Mouse (Mus musculus): Measurements from ENCODE around the gene Sh3bp1. TPM values are rescaled to one million over a fixed set of nuclear protein-coding genes. Genes with fewer than 3 reads are reported as not detected.
A peak's percentile ranks its signal among the peaks of the same experiment; 100 is the strongest.

Gene Sh3bp1
- polyA plus RNA-seq, 1 experiment: 39.5 TPM

DNA sequence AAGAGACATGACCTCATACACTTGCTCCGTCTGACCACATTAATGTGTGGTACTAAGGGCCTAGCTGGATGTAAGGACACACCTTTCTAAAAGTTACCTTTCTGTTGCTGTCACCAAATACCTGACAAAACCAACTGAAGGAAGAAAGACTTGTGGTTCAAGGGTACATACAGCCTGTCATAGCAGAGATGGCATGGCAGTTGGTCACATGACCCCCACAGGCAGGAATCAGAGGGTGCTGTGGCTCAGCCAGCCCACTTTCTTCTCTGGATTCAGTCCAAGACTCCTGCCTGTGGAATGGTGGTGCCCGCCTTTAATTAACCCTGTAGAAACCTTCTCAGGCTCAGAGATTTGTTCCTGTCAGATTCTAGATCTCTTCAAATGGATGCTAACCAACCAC is 36.4 kb upstream of the Sh3bp1 start:
- Histone ChIP-seq H3K4me3 (ENCODE audit: insufficient read depth, low read length) (no peak overlapping the region), H3K27ac (ENCODE audit: insufficient read depth, low read length) (no peak overlapping the region), H3K4me1 (ENCODE audit: control insufficient read depth, insufficient read depth, low read length) (no peaks in the 10 kb centered on the region)
- TF ChIP-seq CTCF (IDR thresholded peaks at IDR 0.05; ENCODE audit: extremely low read depth, insufficient read depth, low read length): no peak
- TF ChIP-seq POLR2A (IDR thresholded peaks at IDR 0.05; ENCODE audit: extremely low read depth, insufficient read depth, low read length): no peak

DNA sequence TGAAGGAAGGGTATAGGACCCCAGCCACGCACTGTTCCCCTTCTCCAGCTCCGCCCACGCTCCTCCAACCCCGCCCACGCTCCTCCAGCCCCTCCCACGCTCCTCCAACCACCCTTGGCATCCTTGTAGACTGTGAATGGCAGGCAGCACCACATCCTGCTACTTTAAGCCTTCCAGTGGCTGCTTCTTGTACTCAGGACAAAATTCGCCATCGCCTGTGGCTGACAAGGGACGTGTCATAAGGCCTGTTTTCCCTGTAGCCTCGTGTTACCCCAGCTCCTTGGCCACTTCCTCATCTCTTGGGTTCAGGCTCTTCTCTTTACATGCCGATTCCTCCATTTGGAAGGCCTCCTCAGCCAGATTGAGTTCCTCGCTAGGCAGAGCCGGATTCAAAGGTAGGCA is 35.7 kb upstream of the Sh3bp1 start:
- no peaks in the 10 kb centered on the region for H3K4me1 ChIP-seq (ENCODE audit: control insufficient read depth, insufficient read depth, low read length)
- no peak overlapping the region for H3K27ac ChIP-seq (ENCODE audit: insufficient read depth, low read length)
- TF ChIP-seq CTCF (IDR thresholded peaks at IDR 0.05; ENCODE audit: extremely low read depth, insufficient read depth, low read length): no peak
- no peak for TF ChIP-seq POLR2A (IDR thresholded peaks at IDR 0.05; ENCODE audit: extremely low read depth, insufficient read depth, low read length)
- no peak overlapping the region for H3K4me3 ChIP-seq (ENCODE audit: insufficient read depth, low read length)

DNA sequence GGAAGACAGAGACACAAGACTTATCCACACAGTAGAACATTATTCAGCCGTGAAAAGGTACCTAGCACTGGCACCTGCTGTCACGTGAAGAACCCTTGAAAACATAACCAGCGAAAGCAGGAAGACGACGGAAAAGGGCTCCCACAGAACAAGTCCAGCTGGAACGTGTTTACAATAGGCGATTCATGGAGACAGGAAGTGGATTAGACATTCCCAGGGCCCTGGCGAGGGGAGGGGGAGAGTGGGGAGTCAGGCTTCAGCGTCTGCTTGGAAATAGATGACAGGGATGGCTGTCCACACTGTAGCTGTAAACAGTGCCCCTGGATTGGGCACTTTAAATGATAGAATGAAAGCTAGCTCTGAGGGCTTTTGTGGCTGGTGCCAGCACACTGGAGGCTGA is 31.2 kb upstream of the Sh3bp1 start:
- no peak for TF ChIP-seq POLR2A (IDR thresholded peaks at IDR 0.05; ENCODE audit: extremely low read depth, insufficient read depth, low read length)
- no peak for TF ChIP-seq CTCF (IDR thresholded peaks at IDR 0.05; ENCODE audit: extremely low read depth, insufficient read depth, low read length)
- H3K4me1 ChIP-seq (ENCODE audit: control insufficient read depth, insufficient read depth, low read length): 0 out of 2 replicates have a peak, but pooled peaks cover 1% of the 10 kb centered on the region
- peak overlapping the region; percentile 24; the same call in 1 of the 2 replicates for H3K27ac ChIP-seq (ENCODE audit: insufficient read depth, low read length)
- H3K4me3 ChIP-seq (ENCODE audit: insufficient read depth, low read length): no peak overlapping the region

DNA sequence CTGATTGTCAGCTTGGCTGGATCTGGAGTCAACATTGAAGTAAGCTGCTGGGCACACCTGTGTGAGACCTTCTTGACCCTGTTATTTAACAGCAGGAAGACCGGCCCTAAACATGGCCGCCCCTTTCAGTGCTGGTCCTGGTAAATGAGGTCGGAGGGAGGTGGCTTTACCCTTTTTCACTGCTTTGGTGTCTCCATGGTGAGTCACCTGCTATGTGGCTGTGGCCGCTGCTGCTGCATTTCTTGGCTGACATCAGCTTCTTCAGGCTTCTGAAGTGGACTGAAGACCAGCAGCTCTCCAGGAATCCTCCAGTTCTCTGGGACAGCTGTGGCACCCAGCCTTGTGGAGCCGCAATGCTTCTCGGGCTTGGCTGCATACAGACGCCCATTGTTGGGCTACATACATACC is 30.7 kb upstream of the Sh3bp1 start:
- peak overlapping the region; percentile 24; the same call in 1 of the 2 replicates for H3K27ac ChIP-seq (ENCODE audit: insufficient read depth, low read length)
- TF ChIP-seq CTCF (IDR thresholded peaks at IDR 0.05; ENCODE audit: extremely low read depth, insufficient read depth, low read length) (no peak), POLR2A (IDR thresholded peaks at IDR 0.05; ENCODE audit: extremely low read depth, insufficient read depth, low read length) (no peak)
- H3K4me3 ChIP-seq (ENCODE audit: insufficient read depth, low read length): no peak overlapping the region

DNA sequence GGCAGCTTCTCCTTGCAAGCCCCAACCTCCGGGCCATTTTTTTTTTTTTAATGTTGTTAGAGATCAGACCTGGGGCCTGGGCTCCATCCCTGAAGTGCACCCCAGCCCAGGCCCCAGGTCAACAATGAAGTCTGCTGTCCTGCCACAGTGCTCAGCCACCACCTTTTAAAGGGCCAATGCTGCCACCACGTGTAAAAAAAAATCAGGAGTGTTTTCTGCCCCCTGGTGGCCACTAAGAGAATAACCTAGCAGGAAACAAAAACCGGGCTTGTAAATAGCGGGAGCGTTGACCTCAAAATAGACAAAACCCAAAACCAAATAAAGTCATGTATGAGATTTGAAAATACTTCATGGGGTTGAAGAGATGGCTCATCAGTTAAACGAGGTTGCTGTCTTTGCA is 29.8 kb upstream of the Sh3bp1 start:
- Histone ChIP-seq H3K27ac (ENCODE audit: insufficient read depth, low read length) (no peak overlapping the region), H3K4me3 (ENCODE audit: insufficient read depth, low read length) (no peak overlapping the region), H3K4me1 (ENCODE audit: control insufficient read depth, insufficient read depth, low read length) (0 out of 2 replicates have a peak, but pooled peaks cover 1% of the 10 kb centered on the region)
- TF ChIP-seq CTCF (IDR thresholded peaks at IDR 0.05; ENCODE audit: extremely low read depth, insufficient read depth, low read length) (peak; percentile 53; the same call in 1 of the 2 replicates), POLR2A (IDR thresholded peaks at IDR 0.05; ENCODE audit: extremely low read depth, insufficient read depth, low read length) (no peak)

More for the DNA sequence above, 30.7 kb upstream of the Sh3bp1 start:
- 0 out of 2 replicates have a peak, but pooled peaks cover 1% of the 10 kb centered on the region for H3K4me1 ChIP-seq (ENCODE audit: control insufficient read depth, insufficient read depth, low read length)

DNA sequence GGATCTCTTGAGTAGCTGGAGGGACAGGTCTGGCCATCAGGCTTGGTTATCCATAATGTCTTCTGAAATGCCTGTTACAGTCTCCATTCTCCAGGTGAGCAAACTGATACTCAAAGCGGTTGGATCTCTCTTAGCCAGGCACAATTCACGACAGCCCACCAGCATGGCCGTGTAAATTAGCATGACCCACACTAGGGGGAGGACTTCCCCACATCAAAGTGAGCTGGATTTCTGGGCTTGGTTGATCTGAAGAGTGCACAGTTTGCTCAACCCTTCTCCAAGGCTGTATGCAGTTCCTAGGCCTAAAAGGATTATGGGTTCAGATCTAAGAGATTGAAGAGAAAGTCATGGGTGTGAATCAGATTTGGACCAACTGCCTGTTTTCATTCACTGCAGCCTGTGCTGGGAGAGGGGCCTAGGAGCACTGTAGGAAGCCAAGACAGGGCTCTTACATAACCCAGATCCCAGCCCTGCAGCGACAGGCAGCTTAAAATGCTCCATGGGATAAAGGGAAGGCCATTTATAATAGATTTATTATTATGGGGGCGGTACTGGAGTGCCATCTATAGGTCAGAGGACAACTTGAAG is 27.5 kb upstream of the Sh3bp1 start:
- TF ChIP-seq CTCF (IDR thresholded peaks at IDR 0.05; ENCODE audit: extremely low read depth, insufficient read depth, low read length) (no peak), POLR2A (IDR thresholded peaks at IDR 0.05; ENCODE audit: extremely low read depth, insufficient read depth, low read length) (no peak)
- H3K27ac ChIP-seq (ENCODE audit: insufficient read depth, low read length): no peak overlapping the region
- no peak overlapping the region for H3K4me3 ChIP-seq (ENCODE audit: insufficient read depth, low read length)
- 0 out of 2 replicates have a peak, but pooled peaks cover 3% of the 10 kb centered on the region for H3K4me1 ChIP-seq (ENCODE audit: control insufficient read depth, insufficient read depth, low read length)

DNA sequence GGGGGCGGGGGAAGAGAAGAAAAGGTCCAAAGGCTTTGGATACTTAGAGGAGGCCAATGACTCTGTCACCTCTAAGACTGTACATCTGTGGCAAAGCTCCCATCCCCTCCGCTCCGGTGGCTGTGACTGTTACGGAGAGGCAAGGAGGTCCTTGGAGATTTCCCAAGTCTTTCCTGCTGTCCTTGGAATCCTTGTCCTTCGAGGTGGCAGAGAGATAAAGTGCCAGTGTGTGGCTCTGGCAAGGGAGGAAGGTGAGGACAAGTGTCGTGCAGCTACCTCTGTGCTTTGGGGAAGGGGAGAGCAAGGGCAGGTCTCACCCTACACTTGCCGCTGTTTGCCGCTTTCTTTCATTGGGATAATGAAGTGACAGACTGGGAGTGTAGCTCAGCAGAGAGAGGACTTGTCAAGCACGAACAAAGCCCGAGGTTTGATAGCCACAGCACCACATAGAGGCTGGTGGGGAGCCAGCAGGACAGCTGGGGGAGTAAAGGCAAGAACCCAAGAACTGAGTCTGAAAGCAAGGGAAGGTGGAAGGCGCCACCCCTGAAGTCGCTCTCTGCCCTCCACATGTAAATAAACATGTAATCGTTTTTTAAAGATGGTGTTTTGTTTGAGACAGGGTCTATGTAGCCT is 25.6 kb upstream of the Sh3bp1 start:
- TF ChIP-seq CTCF (IDR thresholded peaks at IDR 0.05; ENCODE audit: extremely low read depth, insufficient read depth, low read length): no peak
- no peak for TF ChIP-seq POLR2A (IDR thresholded peaks at IDR 0.05; ENCODE audit: extremely low read depth, insufficient read depth, low read length)
- Histone ChIP-seq H3K27ac (ENCODE audit: insufficient read depth, low read length) (no peak overlapping the region), H3K4me1 (ENCODE audit: control insufficient read depth, insufficient read depth, low read length) (peaks cover 3% of the 10 kb centered on the region; the same call in 1 of the 2 replicates), H3K4me3 (ENCODE audit: insufficient read depth, low read length) (no peak overlapping the region)

DNA sequence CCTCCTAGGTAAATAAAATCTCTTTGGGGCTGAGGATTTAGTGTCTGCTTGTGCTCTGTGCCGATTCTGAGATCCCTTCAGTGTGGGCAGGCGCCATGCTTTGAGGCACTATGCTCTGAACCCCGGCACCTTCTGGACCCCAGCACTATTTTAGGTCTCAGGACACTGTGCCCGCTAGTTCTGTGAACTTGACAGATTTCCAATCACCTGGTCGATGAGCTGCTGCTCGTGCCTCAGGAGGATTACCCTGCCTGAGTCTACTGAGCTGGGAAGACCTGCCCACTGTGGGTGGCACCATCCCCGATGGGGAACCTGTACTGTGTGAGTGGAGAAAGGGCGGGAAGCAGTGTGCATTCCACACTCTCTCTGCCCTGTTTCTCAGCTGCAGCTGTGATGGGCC is 24.6 kb upstream of the Sh3bp1 start:
- Histone ChIP-seq H3K4me1 (ENCODE audit: control insufficient read depth, insufficient read depth, low read length) (peaks cover 3% of the 10 kb centered on the region; the same call in 1 of the 2 replicates), H3K27ac (ENCODE audit: insufficient read depth, low read length) (no peak overlapping the region), H3K4me3 (ENCODE audit: insufficient read depth, low read length) (no peak overlapping the region)
- no peak for TF ChIP-seq POLR2A (IDR thresholded peaks at IDR 0.05; ENCODE audit: extremely low read depth, insufficient read depth, low read length)

DNA sequence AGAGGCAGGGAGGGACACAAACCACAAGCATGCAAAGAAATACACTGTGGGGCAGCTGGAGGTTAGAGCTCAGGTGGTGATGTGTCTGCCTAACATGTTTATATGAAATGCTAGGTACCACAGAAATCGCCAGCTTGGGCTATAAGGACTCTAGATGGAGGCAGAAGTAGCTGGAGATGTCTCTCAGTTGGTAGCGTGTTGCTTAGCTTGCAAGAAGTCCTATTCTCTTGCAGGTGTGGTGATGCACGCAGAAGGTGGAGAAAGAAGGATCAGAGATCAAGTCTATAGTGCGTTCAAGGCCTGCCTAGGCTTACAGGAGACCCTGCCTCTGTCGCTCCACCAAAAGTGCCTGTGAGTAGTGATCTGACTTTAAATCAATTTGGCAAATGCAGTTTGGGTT is 24.0 kb upstream of the Sh3bp1 start:
- Histone ChIP-seq H3K4me3 (ENCODE audit: insufficient read depth, low read length) (no peak overlapping the region; the same call in 1 of the 2 replicates), H3K27ac (ENCODE audit: insufficient read depth, low read length) (no peak overlapping the region), H3K4me1 (ENCODE audit: control insufficient read depth, insufficient read depth, low read length) (peaks cover 3% of the 10 kb centered on the region; the same call in 1 of the 2 replicates)
- no peak for TF ChIP-seq CTCF (IDR thresholded peaks at IDR 0.05; ENCODE audit: extremely low read depth, insufficient read depth, low read length)
- TF ChIP-seq POLR2A (IDR thresholded peaks at IDR 0.05; ENCODE audit: extremely low read depth, insufficient read depth, low read length): no peak

DNA sequence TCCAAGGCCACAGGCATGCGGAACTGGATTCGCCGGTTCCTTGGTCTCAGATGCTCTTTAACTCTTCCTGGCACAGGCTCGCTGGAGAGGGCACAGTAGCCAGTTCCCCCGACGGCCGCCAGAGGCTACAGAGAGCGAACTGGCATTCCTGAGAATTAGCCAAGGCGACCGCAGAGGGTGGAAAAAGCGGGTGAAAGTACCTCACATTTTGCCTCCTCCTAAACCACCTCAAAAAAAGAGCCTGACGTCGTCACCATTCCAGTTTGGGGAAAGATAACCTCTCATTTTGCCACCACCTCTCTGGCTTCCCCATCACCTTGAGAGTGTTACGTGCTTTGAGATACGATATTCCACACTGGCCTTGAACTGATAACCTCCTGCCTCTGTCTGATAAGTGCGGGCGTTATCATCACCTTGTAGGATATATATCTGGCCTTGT is 23.3 kb upstream of the Sh3bp1 start:
- H3K4me1 ChIP-seq (ENCODE audit: control insufficient read depth, insufficient read depth, low read length): peaks cover 3% of the 10 kb centered on the region; the same call in 1 of the 2 replicates
- H3K4me3 ChIP-seq (ENCODE audit: insufficient read depth, low read length): peak overlapping the region; percentile 45
- TF ChIP-seq POLR2A (IDR thresholded peaks at IDR 0.05; ENCODE audit: extremely low read depth, insufficient read depth, low read length) (0 out of 2 replicates have a peak, but pooled peaks have one; percentile 27), CTCF (IDR thresholded peaks at IDR 0.05; ENCODE audit: extremely low read depth, insufficient read depth, low read length) (peak; percentile 47)
- peak overlapping the region; percentile 82 for H3K27ac ChIP-seq (ENCODE audit: insufficient read depth, low read length)
